In genomic region chr17:49690607-49691454, GRCm38 (mm10) we compare ENCODE assay signal across 13 mouse cellular contexts.
DNase-seq lines count a peak whose midpoint lies in the region; ATAC-seq and TF ChIP-seq lines count a peak whose summit lies in the region.
"Had no signal": no experiment of that assay in that cellular context is flagged by ENCODE, and none has a peak within 500 bp of the region (broad histone marks: within the 10 kb centered on the region; RNA-seq: fewer than 3 reads in every experiment).

No protein-coding gene starts in this region.

- intact Hi-C loops in gastrocnemius, adult 2 months (cut with DNase I), result no loop called here

- H3K27me3 ChIP-seq in heart, embryonic 14.5 days (ENCODE audit: control insufficient read depth, insufficient read depth, low read length), result no peaks in the 10 kb centered on the region
- H3K27me3 ChIP-seq: hindbrain, embryonic 13.5 days; liver, embryonic 13.5 days had no signal

- ATAC-seq in heart, embryonic 14.5 days (ENCODE audit: insufficient number of reproducible peaks, insufficient read depth, low FRiP score, low read depth), result 0 out of 2 replicates have a peak, but pooled peaks have one; percentile 39
- ATAC-seq in cerebellum, adult (ENCODE audit: insufficient number of reproducible peaks, low FRiP score, low TSS enrichment), result no peak

- DNase-seq in gastrocnemius, adult 2 months, result no peak
- DNase-seq in gastrocnemius, adult 8-10 months (ENCODE audit: low spot score in 2 of 2), result no peak
- peak; percentile 2 for DNase-seq in lung, postnatal 25 days (ENCODE audit: low spot score)
- no peak for DNase-seq in lung, adult 2 months
- peak; percentile 27 for DNase-seq in skeletal muscle tissue, adult 2 months (ENCODE audit: low read depth, low spot score)
- DNase-seq in ovary, postnatal 10 days (ENCODE audit: low spot score), result no peak
- DNase-seq: cerebellum, postnatal 10 days; liver, embryonic 13.5 days; right cerebral cortex, postnatal 4 days; thymus, postnatal 14 days had no signal

- TF ChIP-seq CTCF in gastrocnemius, adult 2 months (IDR thresholded peaks at IDR 0.05), result no peak
- no peak for TF ChIP-seq CTCF in lung, adult 2 months (IDR thresholded peaks at IDR 0.05; ENCODE audit: insufficient read depth, low read length)

- peak overlapping the region; percentile 34 for H3K4me2 ChIP-seq in heart, embryonic 14.5 days (ENCODE audit: low read length)
- H3K4me2 ChIP-seq: hindbrain, embryonic 13.5 days; liver, embryonic 13.5 days had no signal

- TF ChIP-seq POLR2A in lung, adult 2 months (IDR thresholded peaks at IDR 0.05; ENCODE audit: borderline replicate concordance, extremely low read depth, low read depth, low read length), result no peak

- H3K9ac ChIP-seq in heart, embryonic 14.5 days (ENCODE audit: low read length), result no peak overlapping the region
- H3K9ac ChIP-seq: hindbrain, embryonic 13.5 days; liver, embryonic 13.5 days had no signal

- H3K27ac ChIP-seq in gastrocnemius, adult 2 months, result peak overlapping the region; percentile 35; the same call in 1 of the 2 replicates
- H3K27ac ChIP-seq in heart, embryonic 14.5 days (replicated peaks in 1 of 2; ENCODE audit: control insufficient read depth in 1 of 2, insufficient read depth in 1 of 2, low read depth in 2 of 2, low read length in 2 of 2), result peak overlapping the region; percentile 57 to 69; a peak in 2 of 4 replicates
- H3K27ac ChIP-seq: hindbrain, embryonic 13.5 days; liver, embryonic 13.5 days had no signal

- H3K4me3 ChIP-seq in gastrocnemius, adult 2 months, result no peak overlapping the region
- H3K4me3 ChIP-seq in lung, adult 2 months (replicated peaks; ENCODE audit: extremely low read depth, low read depth, low read length), result no peak overlapping the region
- H3K4me3 ChIP-seq in heart, embryonic 14.5 days (ENCODE audit: control insufficient read depth in 1 of 2, insufficient read depth in 1 of 2, low read depth in 1 of 2, low read length in 2 of 2), result no peak overlapping the region
- H3K4me3 ChIP-seq: hindbrain, embryonic 13.5 days; liver, embryonic 13.5 days had no signal

- WGBS in lung, adult 2 months, result 48% methylated on average over 10 of the region's 10 CpGs
- WGBS in heart, embryonic 14.5 days, result 13% methylated on average over 10 of the region's 10 CpGs

- H3K36me3 ChIP-seq in heart, embryonic 14.5 days (ENCODE audit: control insufficient read depth, insufficient read depth, low read length), result no peaks in the 10 kb centered on the region
- H3K36me3 ChIP-seq: hindbrain, embryonic 13.5 days; liver, embryonic 13.5 days had no signal

- H3K4me1 ChIP-seq in lung, adult 2 months (ENCODE audit: control insufficient read depth, insufficient read depth, low read length), result peaks cover 3% of the 10 kb centered on the region
- H3K4me1 ChIP-seq in heart, embryonic 14.5 days (ENCODE audit: control insufficient read depth in 2 of 2, insufficient read depth in 2 of 2, low read length in 2 of 2), result peaks cover 12 to 22% of the 10 kb centered on the region in 2 experiments
- H3K4me1 ChIP-seq: hindbrain, embryonic 13.5 days; liver, embryonic 13.5 days had no signal

- H3K9me3 ChIP-seq in heart, embryonic 14.5 days (ENCODE audit: control insufficient read depth, low read length), result 0 out of 2 replicates have a peak, but pooled peaks cover 3% of the 10 kb centered on the region
- H3K9me3 ChIP-seq: hindbrain, embryonic 13.5 days; liver, embryonic 13.5 days had no signal

Comparison
In these comparisons a context has a peak if more than half of its experiments do, and no peak if none do; other contexts are left out.
1. DNase-seq: peak in lung, postnatal 25 days (single experiment) and skeletal muscle tissue, adult 2 months (single experiment); none in gastrocnemius, adult 2 months (single experiment), gastrocnemius, adult 8-10 months (0 of 2), lung, adult 2 months (single experiment) and ovary, postnatal 10 days (single experiment).